Mouse (Mus musculus) natural killer cell, adult 2 months (primary cell): ENCODE data around the gene Ugcg.

Experiments
- DNase-seq, 2 experiments: peaks; one replicate each; pipeline ENCODE4 v3.0.0; 2022; ENCODE audit warnings: low spot score in 2 of 2

The Ugcg gene

DNA sequence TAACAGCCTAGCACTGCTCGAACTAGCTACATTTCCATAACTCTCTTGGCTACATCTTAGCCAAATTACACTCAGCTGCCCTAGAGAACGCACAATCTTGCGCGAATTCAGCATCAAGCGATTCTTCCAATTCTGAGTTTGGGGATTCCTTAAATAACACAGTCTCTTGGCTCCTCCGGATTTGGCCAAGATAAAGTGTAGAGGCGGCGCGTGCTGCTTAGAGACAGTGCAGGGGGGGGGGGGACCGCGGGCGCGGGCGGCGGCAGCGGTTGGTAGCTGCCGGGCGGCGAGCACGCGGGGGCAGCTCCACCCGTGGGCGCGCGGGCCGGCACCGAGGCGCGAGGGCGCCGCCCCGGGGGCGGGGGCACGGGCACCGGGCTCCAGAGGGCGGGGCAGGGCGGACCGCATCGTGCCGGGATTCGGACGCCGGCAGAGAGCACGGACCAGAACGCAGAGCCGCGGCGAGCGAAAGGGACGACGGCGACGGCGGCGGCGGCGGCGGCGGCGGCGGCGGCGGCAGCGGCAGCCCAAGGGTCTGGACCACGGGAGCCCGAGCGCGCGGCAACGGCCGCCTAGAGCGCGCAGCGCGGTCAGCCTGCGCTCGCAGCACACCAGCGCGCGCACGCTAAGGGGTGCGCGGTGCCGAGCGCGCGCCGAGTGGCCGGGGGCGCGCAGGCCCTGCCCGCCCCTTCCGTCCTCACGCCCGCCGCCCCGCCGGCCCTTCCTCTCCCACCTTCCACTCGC lies at the start of gene Ugcg:
Gene Ugcg, plus strand, starts transcription at position 456 of the 744 bp plus-strand sequence.
- peak; percentile 66 to 75 for DNase-seq

DNA sequence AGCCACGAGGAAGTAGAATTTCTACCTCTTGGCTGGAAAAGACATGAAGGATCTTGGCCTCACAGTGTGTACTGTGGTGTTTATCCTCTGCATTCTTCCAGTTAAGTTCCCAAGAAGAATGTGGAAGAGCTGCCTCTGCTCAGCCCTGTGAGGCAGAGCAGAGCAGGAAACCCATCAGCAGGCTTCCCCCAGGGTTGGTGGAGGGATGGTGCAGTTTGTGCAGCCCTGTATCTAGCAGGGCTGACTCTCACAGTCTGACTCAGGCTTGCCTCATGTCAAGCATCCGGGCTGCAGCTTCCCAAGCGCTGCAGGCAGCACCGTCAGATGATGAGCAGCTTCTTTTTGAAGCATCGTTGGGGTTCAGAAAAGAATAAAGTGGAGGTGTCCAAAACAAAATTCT lies 40.0 kb upstream of the Ugcg start:
- DNase-seq: no peak

- no peak for DNase-seq
Measured at GRCm38 (mm10) chr4:59150907-59151306, 38.1 kb upstream of the Ugcg start.

- no peak for DNase-seq
Measured at GRCm38 (mm10) chr4:59151953-59152352, 37.1 kb upstream of the Ugcg start.

- no peak for DNase-seq
Measured at GRCm38 (mm10) chr4:59156897-59157592, 32.0 kb upstream of the Ugcg start.

- DNase-seq: no peak
Measured at GRCm38 (mm10) chr4:59157654-59158053, 31.4 kb upstream of the Ugcg start.

DNA sequence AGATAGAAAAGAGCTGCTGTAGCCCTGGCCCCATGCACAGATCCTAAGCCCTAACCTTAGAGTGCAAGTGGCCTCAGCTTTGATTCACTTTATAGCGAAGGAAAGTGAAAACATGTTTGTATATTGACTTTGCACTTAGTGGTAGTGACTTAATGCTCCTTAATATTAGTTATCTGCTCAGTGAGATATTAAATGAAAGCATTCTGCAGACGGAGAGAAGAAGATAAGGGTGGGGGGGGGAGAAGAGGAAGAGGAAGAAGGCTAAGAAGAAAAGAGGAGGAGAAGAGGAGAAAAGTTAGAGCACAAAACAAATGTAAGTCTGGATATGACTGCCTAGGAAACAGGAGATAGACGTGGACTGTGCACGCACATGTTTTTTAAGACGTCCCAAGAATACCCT lies 28.8 kb upstream of the Ugcg start:
- DNase-seq: no peak

DNA sequence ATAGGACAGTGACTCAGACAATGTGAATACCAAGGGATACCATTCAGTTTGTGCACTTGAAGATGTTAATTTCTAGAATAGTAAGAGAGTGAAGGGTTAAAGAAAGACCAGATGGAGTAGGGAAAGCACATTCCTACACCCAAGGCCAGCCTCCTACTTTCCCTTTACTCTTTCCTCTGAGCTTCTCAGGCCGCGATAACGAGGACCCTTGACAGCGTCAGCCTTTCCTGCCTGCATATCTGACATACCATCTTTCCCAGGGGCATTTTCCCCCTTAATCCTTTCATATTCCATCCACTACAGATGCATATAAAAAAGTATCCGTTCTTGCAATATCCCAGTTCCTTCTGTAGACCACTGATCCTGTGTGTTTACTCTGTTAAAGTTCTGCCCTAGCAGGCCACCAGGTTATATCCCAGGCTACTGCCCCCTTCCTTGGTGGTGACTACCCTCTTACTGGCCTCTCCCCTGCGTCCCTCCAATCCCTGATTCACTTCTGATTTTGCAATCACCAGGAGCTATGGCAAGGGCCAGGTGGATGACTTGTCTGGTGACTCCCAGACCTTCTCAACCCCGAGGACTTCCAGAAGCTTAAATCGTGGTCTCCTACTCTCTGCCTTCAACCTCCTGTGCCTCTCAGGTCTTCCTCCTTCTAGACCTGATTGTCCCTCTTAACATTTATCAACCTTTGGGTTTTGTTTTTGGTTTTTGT lies 27.9 kb upstream of the Ugcg start:
- no peak for DNase-seq

DNA sequence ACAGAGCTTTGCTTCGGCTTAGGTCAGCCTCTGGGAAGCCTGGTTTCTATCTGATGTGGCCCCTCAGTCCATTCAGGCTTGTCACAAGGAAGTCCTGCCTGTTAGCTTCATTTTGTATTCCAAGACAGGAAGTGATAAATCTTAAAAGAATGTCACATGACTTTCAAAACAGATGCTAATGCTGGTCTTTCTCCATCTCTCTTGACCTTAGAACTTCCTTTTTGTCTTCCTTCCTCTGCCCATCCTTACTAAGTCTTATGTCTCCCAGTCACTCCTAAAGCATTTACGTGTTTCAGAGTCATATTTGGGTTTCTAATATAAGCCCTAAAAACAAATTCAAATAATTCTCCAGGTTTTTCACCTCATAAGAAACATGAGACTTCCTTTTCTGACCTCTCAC lies 25.0 kb upstream of the Ugcg start:
- no peak for DNase-seq

DNA sequence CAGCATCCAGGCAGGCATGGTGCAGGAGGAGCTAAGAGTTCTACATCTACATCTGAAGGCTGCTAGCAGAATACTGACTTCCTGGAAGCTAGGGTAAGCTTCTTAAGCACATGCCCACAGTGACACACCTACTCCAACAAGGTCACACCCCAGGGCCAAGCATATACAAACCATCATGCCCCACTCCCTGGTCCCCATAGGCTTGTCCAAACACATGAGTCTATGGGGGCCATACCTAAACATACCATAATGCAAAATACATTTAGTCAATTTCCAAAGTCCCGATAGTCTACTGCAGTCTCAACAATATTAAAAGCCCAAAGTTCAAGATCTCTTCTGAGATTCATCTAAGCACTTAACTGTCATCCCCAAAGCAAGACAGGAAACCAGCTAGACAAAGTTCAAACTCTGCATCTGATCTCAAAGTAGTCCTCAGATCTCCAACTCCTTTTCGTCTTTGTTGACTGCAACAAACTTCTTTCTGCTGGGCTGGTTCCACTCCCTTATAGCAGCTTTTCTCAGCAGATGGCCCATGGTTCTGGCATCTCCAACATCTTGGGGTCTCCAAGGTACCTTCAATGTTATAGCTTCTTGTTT lies 21.7 kb upstream of the Ugcg start:
- DNase-seq: peak in 1 of 2 experiments; percentile 19

GRCm38 (mm10) chr4:59169981-59170380 lies 19.1 kb upstream of the Ugcg start:
- no peak for DNase-seq

- no peak for DNase-seq
Measured at GRCm38 (mm10) chr4:59172616-59173015, 16.4 kb upstream of the Ugcg start.

- DNase-seq: no peak
Measured at GRCm38 (mm10) chr4:59173181-59173922, 15.7 kb upstream of the Ugcg start.

- no peak for DNase-seq
Measured at GRCm38 (mm10) chr4:59175003-59175402, 14.1 kb upstream of the Ugcg start.

GRCm38 (mm10) chr4:59175929-59176328 lies 13.1 kb upstream of the Ugcg start:
- no peak for DNase-seq

GRCm38 (mm10) chr4:59177566-59177965 lies 11.5 kb upstream of the Ugcg start:
- no peak for DNase-seq

DNA sequence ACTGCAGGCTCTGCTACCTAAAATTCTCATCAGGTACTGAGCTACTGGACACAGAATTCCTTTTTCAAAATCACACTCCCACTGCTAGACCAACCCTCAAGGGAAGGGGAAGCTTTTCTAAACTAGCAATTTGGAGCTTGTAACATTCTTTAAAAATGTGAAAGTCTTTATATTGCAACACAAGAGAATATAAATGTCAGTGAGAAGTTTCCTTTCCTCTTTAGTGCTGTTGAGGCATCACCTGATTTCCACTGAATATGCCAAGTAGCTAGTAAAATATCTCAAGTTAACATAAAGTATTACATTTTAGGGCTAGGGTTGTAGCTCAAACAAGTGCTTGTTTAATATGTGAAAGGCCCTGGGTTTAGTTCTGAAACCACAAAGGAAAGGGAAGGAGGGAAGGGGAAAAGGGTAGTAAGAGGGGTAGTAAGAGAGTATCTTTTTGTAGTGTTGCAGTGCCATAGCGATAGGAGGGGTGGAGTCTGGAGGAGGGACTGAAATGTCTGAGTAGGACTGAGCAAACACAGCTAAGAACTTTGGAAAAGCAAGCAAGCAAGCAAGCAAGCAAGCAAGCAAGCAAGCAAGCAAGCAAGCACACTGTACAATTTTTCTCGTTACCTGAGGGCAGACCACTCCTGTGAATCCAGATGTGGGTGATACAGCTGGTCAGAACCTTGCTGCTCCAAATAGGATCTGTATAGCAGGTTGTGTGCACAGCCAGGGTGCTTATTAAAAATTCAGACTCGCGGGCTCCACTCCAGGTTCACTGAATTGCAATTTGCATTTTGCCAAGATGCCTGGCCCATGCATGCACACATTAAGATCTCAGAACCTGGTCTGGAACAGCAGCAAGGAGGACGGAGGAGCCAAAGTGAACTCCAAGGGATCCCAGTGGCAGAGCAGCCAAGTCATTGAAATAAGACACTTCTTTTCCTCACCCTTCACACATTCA lies 7.5 kb upstream of the Ugcg start:
- DNase-seq: no peak

DNA sequence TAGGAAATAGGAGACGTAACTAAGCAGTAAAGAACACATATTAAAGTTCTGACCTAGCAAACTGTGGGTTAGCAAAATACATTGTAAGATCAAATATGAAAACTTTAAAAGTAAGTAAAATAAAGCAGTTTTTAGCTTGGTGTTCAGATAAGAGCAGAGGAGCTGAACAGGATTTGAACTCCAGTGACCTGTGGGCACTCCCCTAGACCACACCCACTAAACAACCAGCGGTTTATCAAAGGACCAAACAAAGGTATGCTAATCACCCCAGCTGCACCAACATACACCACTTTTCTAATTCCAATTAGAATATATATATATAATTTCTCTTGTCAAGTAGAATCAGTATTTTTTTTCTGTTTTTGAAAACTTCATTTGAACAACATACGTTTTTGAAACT lies 3.4 kb upstream of the Ugcg start:
- DNase-seq: no peak

GRCm38 (mm10) chr4:59187289-59187688 lies 1.8 kb upstream of the Ugcg start:
- DNase-seq: peak in 1 of 2 experiments; percentile 54

DNA sequence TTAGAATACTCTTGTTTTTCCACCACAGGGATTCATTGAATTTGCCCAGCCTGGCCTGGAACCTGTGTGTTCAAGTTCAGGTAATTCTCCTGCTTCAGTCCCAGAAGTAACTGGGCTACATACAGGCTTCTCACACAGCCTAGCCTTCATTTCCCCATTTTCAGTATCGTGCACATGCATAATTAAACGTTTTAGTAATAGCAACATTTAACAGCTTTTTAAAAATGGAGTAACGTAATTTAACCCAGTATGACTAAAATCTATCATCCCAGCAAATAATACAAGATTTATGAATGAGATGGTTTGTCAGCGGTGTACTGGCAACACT lies 619 bp upstream of the Ugcg start:
- DNase-seq: no peak
